Mouse (Mus musculus) hindbrain, embryonic 15.5 days (tissue): ENCODE results near the gene Tmem14a. TPM values are rescaled to one million over a fixed set of nuclear protein-coding genes. Genes with fewer than 3 reads are reported as not detected.
"Not testable (repeated sequence)": the region's sequence is repeated elsewhere in the genome, so short reads cannot be mapped to it uniquely, and the experiment has no call there.

Experiments
- ATAC-seq: fragments of 200-750 bp; cut with Nextera tagmentation; 2 replicates; pipeline ENCODE4 v1.8.0; 2017; ENCODE audit warnings: low read depth, moderate number of reproducible peaks, moderate TSS enrichment; ENCODE audit not compliant: low FRiP score
- H3K27ac ChIP-seq: fragments of 300-500 bp; sonication (generic); replicated peaks from 2 replicates; pipeline ENCODE4 v1.5.1; 2015; ENCODE audit warnings: mild to moderate bottlenecking, inconsistent platforms
- H3K27me3 ChIP-seq: fragments of 300-500 bp; sonication (generic); 2 replicates; pipeline ENCODE4 v1.6.1; 2015; ENCODE audit warnings: control low read depth, inconsistent platforms
- H3K36me3 ChIP-seq: fragments of 300-500 bp; sonication (generic); 2 replicates; pipeline ENCODE4 v1.6.1; 2015; ENCODE audit warnings: control low read depth, inconsistent platforms
- H3K4me1 ChIP-seq: fragments of 300-500 bp; sonication (generic); replicated peaks from 2 replicates; pipeline ENCODE4 v1.6.1; 2015; ENCODE audit warnings: control low read depth, inconsistent platforms
- H3K4me2 ChIP-seq: fragments of 300-500 bp; sonication (generic); 2 replicates; pipeline ENCODE4 v1.6.1; 2015; ENCODE audit warnings: moderate library complexity, mild to moderate bottlenecking, inconsistent platforms
- H3K4me3 ChIP-seq: fragments of 300-500 bp; sonication (generic); 2 replicates; pipeline ENCODE4 v1.5.1; 2015; ENCODE audit warnings: mild to moderate bottlenecking, inconsistent platforms
- H3K9ac ChIP-seq: fragments of 300-500 bp; sonication (generic); 2 replicates; pipeline ENCODE4 v1.6.1; 2015; ENCODE audit warnings: inconsistent platforms
- H3K9me3 ChIP-seq: fragments of 300-500 bp; sonication (generic); 2 replicates; pipeline ENCODE4 v1.6.1; 2016; ENCODE audit warnings: control low read depth, inconsistent platforms
- WGBS: fragments of 180-500 bp; shearing (Covaris S2); methylation state at CpG from one replicate; pipeline ENCODE4 v1.1.7; 2015; 5-methylcytosine and 5-hydroxymethylcytosine counted together
- polyA plus RNA-seq: library from polyadenylated mRNA; unstranded; fragments of >200 nt; fragmentation: Nextera tagmentation; extraction: Ambion mirVana; gene quantifications from 2 replicates; pipeline ENCODE4 v1.2.1, GENCODE M21; 2015

Tmem14a gene
- polyA plus RNA-seq, 1 experiment from 2014 or later: 20.8 TPM

DNA sequence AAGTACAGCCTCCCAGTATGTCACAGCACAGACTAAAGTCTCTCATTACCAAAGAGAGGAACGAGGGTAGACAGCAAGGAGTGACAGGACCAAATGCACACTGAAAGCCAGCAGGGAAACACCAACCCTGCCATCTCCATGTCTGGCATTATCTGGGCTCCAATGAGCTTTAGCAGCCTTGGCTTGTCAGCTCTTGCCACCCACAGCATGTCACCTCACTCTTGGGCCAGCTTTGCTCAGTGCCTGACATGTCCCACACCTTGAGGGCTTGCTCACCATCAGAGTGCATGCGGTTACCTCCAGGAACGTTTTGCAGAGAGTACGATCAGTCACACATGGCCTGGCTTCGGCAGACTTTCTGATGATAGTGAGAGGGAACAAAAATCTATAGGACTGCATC is 57.0 kb downstream of the Tmem14a start:
- ATAC-seq: not testable (repeated sequence)

DNA sequence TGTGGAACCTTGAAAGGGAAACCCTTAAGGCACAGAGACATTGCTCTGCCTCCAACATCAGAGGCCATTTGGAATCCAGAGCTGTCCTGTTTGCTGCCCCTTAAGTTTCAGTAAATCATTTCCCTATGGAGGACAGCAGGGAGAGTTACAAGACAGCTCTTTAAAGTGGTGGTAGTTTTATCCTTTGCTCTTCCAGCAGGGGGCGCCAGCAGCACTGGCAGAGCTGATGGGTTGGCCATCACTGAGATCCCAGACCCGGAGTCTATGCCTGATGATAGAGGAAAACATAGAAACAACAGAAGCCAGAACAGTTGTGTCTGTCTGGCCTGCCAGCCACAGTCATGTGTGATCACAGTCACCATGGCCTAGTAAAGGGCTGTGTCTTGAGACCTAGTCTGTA is 57.8 kb downstream of the Tmem14a start:
- not testable (repeated sequence) for H3K9ac ChIP-seq, ATAC-seq, H3K9me3 ChIP-seq, H3K27ac ChIP-seq, H3K36me3 ChIP-seq, H3K27me3 ChIP-seq, H3K4me1 ChIP-seq, H3K4me3 ChIP-seq, H3K4me2 ChIP-seq
- WGBS: 28% methylated on average over 2 of the region's 2 CpGs

More for the DNA sequence above, 57.0 kb downstream of the Tmem14a start:
- not testable (repeated sequence) for H3K9me3 ChIP-seq, H3K4me3 ChIP-seq, H3K36me3 ChIP-seq, H3K9ac ChIP-seq, H3K27ac ChIP-seq, H3K4me2 ChIP-seq, H3K4me1 ChIP-seq, H3K27me3 ChIP-seq
- WGBS: 89% methylated on average over 5 of the region's 5 CpGs

Other genes starting within 250 kb of the Tmem14a start
- gene Tram2, start 139.3 kb upstream of the Tmem14a start, polyA plus RNA-seq: 2.1 and 2.2 TPM in 2 replicates
- gene Gsta3, start 22.0 kb downstream of the Tmem14a start, polyA plus RNA-seq: 0.29 and 0.54 TPM in 2 replicates
- gene Khdc1a, start 131.1 kb downstream of the Tmem14a start, polyA plus RNA-seq: not detected in 2 replicates
- not detected in 2 replicates for gene Khdc1c, start 149.8 kb downstream of the Tmem14a start, polyA plus RNA-seq
- gene Khdc1b, start 165.0 kb downstream of the Tmem14a start, polyA plus RNA-seq: 0.06 and 0.07 TPM in 2 replicates